Mouse (Mus musculus) T-helper 1 cell (primary cell): ENCODE measurements around the gene Scgb1b30.
"Not testable (repeated sequence)": the region's sequence is repeated elsewhere in the genome, so short reads cannot be mapped to it uniquely, and the experiment has no call there.

Source experiments
- in situ Hi-C: fragments of 300-600 bp; cut with MboI, MseI; formaldehyde crosslinking; loops from one replicate; pipeline ENCODE4 v1.15.1; 2025; ENCODE audit warnings: high pct_unique_total_duplicates

Gene Scgb1b30

DNA sequence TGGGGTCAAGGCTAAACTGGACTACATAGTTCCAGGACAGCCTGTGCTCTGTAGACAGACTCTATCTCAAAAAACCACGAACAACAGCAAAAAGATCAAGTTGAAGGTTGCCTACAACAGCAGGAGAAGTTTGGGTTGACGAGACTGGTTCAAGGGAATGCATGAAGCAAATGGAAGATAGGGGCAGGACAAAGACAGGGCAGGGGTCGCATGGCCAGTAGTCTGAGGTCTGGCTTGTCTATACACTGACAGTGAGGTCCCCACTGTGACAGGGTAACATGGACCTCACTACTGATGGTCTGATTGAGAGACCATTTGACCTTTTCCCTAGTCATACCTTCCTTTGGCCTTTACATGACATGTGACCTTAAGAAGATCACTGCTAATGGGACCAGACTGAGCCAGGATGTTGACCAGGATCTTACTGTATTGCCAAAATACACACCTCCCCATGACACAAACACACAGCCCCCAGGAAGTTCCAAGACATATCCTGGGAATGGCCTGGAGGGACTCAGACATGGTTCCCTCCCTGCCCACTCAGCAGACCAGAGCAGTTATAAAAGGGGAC lies at the start of gene Scgb1b30:
Gene Scgb1b30 (plus strand): TSS at position 521 of the 571 bp plus-strand sequence.
- in situ Hi-C loops: no loop called here

DNA sequence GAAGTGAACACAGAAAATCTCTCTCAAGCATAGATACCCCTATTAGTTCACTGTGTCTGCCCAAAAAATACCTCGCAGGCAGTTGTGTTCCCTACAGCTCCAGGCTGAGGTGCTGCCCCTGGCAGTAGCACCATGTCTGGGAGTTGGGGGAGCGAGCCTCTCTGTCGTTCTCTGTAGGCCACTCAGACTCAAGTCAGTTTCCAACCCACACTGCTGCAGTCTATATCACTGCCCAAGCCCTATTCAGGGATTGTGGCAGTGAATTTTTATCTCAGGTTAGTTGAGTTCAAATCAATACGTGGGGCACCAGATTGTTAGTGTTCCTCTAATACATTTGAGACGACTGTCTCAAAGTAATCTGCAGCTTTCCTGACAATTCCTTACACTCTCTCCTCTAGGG lies 27.1 kb upstream of the Scgb1b30 start:
- in situ Hi-C loops: not testable (repeated sequence)

DNA sequence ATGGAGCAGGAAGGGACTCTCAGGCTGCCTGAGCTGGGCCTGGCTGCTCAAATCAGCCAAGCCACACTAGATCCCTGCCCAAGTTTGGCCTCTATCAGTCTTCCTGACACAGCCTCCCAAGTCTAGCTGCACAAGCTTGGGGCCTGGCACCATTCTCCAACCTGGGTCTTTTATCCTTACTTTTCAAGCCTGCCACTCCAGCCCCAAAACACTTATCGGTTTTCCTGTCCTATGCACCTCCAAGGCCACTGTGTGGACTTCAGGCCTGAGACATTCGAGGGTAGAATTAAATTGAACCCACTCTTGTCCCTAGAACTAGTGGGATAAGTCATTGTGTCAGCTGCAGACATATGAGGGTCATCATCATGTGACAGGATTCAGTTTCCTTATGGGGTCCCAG lies 4.8 kb downstream of the Scgb1b30 start:
- in situ Hi-C loops: no loop called here

DNA sequence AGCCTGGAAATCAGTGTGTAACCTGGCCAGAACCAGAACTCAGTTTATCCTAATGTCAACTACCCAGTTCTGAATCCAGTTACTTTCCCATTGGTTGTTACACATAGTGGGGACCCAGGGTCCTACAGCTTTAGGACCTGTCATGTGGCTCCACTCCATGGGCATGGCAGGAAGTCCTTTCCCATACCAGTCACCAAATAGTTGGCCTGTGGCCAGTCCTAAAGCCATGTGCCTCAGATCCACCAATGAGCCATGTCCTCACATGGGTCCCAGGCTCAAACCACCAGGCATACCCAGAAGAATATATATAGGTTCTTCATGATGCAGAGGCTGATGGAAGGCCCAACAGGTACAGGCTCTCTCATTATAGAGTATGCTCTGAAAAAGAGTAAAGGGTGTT lies 6.0 kb downstream of the Scgb1b30 start:
- in situ Hi-C loops: no loop called here

DNA sequence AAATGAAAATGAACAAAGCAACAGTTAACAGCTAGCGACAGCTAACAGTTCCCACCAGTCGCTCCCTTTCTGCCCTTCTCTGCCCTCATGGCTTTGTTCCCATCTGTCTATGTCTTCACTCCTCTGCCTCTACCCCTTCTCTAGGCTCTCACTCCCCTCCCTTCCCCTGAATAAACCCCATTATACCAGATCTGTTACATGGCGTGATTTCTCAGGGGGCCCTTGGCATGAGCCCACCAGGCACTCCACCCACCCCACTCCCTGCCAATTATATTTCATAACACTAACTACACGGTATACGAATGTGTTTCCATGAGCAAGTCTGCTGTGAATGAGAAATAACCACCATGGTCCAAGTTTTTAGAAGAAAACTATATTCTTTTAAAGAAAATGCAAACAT lies 14.0 kb downstream of the Scgb1b30 start:
- in situ Hi-C loops: no loop called here

DNA sequence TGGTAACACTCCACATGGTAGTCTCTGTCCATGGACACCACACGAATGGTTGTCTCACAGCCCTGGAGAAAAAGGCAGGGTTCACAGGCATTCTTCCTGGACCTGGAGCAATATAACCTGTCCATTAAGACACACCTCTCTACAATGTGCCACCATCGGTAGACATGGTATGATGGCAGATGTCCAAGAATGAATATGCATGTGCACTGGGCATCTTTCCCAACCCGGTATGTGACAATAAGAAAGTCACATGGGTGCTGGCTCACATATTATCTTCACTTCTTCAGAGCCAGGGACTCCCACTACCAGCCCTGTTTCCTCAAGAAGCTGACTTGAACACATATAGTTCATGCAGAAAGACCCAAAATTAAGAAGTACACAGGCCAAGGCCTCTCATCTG lies 21.4 kb downstream of the Scgb1b30 start:
- in situ Hi-C loops: no loop called here

DNA sequence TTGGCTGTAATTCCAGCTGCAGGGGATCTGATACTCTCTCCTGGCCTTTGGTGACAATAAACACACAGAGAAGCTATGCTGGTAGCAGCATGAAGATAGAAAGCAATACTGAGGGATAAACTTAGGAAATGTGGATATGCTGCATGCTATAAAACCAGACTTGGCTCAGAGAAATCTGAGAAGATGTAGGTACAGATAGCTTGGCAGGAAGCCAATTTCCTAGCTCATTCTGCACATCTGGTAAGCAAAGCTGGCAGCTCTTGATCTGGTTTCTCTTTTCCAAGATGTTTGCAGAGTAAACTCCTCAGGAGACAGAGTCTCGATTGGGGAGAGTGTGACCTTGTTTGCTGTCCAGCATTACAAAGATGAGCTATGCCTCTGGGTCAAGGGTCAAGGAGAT lies 25.4 kb downstream of the Scgb1b30 start:
- in situ Hi-C loops: loop anchor here (5.0 kb wide), 1 partner anchor 63 kb away; no protein-coding TSS in a partner anchor

DNA sequence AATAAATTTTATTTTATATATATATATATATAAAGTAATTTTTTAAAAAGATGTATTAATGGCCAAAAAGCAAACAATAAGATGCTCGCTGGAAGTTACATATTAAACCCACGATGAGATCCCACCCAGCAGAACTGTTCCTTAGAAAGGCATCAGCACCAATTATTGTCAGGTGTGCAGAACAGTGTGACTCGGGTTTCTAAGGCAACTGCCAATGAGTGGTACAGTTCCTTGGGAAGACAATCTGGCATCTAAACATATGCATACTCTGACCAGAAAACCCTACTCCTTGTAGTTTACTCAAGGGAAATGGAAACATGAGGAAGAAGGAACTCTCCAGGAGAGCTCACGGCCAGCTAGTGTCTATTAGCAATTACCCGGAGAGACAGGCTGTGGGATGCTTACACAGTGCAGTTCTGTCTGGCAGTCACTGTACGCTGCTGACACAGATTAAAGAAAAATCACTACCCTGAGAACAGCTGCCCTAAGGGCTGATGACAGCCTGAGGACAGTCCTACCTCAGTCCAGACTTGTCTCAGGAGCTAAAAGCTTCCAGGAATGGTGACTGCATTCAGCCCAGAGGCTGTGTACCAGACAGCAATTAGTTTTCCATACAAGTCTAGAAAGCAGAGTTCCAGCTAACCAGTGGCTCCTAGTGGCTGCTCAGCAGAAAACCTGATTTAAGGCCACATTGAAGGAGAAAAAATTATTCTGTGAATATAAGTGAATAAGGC lies 27.9 kb downstream of the Scgb1b30 start:
- in situ Hi-C loops: loop anchor here (5.0 kb wide), 1 partner anchor 66 kb away; no protein-coding TSS in a partner anchor

DNA sequence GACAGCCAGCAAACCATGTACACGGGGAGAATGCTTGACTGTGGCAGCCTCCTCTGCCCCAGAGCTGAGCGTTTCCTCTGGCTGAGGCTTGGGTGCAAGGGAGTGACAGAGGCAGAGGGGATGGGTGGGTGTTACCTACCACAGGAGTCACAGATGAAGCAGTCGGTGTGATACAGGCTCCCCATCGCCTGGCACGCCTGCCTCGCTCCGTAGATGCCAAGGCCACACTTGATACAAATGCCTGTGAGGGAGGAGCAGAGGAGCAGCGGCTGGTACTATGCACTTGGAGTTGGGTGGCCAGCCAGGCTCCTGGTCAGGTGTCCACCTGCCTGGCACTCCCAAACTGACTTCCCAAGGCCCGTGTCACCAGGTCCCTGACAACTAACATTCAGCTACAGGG lies 30.1 kb downstream of the Scgb1b30 start:
- in situ Hi-C loops: no loop called here

DNA sequence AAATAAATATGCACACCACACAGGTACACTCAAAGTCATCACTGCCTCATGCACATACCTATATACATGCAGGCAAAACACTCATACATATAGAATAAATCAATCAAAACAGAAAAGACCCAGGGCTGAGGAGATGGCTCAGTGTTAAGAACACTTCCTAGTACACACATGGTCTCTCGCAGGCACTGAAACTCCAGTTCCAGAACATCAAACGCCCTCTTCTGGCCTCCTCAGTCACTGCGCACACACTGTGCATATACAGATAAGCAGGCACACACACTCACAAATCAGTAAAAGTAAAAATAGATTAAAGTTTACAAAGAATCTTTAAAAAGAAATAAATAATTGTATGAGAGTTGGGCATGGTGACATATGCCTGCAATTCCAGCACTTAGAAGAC lies 31.1 kb downstream of the Scgb1b30 start:
- in situ Hi-C loops: no loop called here

DNA sequence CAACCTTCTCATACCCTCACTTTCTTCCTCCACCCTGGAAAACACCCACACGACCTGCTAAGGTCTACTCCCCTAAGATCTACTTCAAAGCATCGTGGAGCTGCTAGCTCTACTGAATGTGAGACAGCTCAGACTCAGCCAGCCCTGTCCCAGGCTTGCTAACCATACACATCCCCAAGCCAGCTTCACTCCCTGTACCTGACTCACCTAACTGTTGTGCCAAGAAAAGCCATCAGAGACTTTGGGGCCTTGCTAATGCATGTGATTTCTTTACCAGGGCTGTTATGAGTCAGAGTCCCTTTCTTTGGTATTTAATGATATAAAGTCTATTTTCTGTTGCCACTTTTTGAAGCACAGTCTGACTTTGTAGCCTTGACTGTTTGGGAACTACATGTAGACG lies 35.9 kb downstream of the Scgb1b30 start:
- in situ Hi-C loops: no loop called here

DNA sequence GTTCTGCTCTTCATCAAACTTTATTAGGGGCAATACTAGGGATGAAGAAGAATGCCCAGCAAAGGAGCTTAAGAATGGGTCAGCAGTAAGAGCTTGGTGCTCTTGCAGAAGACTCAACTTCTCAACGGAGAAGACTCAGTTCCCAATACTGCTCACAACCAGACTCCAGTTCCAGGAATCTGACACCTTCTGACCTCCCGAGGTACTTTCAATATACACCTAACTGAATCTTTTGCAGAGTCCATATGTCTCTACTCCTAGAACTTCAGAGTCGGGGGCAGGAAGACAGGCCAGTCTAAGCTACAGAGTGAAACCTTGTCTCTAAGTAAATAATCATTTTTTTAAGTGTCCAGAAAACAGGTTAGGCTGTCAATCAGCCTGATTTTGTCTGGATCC lies 36.7 kb downstream of the Scgb1b30 start:
- in situ Hi-C loops: no loop called here

DNA sequence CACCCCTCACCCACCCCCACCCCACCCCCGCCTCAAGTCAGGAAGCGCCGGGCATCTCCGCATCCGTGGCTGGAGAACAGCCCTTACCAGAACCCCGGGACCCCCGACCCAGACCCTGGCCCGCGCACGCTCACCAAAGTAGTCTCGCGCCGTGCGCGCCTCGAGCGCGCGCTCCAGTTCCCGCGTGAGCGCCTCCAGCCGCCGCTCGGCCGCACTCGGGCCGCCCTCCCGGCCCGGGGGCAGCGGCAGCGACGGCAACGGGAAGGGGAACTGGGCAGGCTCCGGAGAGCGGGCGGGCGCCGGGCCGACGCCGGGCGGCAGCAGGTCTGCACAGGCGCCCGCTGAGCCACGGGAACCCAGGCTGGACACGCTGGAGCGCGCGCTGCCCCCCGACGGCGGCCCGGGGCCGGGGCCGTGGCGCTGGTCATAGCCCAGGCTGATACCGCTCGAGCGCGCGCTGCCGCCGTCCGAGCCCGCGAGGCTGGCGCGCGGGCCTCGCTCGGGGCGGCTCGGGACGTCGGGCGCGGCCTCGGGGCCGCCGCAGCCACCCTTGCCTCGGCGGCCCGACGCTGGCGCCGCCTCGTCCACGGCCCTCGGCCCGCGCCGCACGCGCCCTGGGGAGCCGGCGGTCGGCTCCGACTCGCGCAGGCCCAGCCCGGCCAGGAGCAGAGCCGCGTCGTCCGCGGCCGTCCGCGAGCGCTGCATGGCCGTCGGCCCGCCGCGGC lies 37.3 kb downstream of the Scgb1b30 start:
- in situ Hi-C loops: no loop called here

DNA sequence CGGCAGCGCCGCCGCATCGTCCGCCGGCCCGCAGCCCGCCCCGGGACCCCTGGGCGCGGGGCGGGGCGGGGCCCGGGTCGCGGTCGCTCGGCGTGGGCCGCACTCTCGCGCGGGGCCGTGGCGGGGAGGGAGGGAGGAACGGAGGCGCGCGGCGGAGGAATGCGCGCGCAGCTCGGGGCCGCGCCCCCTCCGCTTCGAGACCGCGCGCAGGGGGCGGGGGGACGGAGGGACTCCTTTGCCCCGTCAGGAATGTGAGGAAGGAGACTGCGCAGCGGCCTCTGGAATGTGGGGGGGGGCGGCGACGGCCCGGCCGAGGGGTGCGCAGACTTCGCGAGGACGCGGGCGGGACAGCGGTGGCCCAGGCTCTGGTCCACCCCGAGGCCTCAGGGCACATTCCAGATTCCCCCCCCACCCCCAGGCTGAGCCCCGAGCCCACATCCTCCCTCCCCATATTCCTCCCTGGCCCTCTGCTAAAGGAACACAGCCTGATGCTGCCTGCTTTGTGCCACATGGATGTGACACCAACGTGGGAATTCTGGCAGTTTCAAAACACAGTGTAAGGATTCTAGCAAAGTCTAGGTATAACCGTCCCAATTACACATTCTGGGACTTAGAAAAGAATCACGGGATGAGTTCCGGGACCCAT lies 38.0 kb downstream of the Scgb1b30 start, which contains the start of gene Wtip:
Gene Wtip (minus strand): TSS at position 152 of the 646 bp plus-strand sequence.
- in situ Hi-C loops: no loop called here

DNA sequence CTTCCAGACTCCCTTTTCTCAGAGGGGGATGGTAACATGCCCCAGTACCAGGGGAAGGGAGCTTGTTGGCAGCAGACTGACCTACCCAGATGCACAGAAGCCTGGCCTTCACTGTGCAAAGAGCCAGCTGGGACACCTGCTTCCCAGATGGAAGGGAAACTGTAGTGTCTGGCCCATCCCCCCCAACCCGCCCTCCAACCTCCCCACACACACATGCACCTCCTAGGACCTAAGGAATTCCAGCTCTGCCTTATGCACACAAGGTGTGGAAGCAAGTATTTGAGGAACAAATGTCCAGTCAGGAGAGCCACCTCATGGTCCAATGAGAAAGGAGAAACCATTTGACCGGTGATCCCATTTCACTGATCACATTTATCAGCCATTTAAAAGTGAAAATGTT lies 39.1 kb downstream of the Scgb1b30 start:
- in situ Hi-C loops: no loop called here

DNA sequence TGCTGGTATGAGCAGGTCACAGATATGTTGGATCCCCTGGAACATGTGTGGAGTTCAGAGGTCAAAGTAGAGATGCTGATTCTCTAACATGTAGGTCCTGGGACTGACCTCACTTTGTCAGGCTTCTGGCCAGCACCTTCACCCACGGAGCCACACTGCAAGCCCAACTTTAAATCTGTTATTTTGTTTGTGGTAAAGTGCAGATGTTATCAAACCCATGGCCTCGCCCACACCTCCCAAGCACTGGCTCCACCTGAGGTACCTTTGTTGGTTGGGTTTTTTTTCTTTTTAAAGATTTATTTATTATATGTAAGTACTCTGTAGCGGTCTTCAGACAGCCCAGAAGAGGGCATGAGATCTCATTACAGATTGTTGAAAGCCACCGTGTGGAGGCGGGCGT lies 44.3 kb downstream of the Scgb1b30 start:
- in situ Hi-C loops: no loop called here

DNA sequence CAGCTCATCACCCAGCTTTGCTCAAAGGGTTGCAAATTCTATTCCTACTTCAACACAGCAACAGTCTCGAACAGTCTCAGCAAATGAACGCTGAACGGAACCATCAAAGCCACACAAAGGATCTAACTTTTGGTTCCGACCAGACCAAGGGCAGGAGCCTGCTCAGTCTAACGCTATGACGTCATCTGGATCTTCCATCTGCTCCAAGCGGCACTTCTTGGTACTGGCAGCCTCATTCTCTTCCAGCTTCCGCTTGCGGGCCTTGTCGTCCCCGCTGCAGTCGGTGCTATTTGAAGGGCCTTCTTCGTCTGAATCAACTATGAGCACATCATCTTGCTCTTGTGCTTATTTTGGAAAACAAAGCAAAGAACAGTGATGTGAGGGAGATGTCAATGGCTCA lies 45.9 kb downstream of the Scgb1b30 start:
- in situ Hi-C loops: no loop called here

DNA sequence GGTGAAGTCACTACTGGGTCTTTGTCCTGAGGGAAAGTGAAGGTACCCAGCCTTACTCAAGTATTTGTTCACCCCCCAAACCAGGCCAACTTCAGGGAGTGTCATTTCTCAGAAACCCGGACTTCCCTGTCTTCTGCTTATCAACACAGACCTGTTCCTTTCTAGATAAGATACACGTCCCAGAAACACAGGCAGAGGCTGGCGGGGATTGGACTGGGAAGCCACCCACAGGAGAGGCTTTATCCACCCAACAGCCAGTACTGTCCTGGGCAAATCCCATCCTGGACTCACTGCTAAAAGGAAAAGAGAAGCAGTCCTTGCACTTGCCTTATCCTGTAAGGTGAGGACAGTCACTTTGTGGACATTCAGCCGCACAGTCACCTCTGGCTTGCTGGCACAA lies 52.0 kb downstream of the Scgb1b30 start:
- in situ Hi-C loops: no loop called here
